Mouse (Mus musculus) G1E (cell line): Measurements from ENCODE around the gene Pigl.
"Not testable (repeated sequence)": the region's sequence is repeated elsewhere in the genome, so short reads cannot be mapped to it uniquely, and the experiment has no call there.

Source experiments
- CTCF ChIP-seq: IDR thresholded peaks from 2 replicates; pipeline ENCODE4 v1.5.1; 2012; ENCODE audit warnings: low read depth, low read length, inconsistent platforms, mixed read lengths
- GATA1 ChIP-seq: IDR thresholded peaks from 2 replicates; pipeline ENCODE4 v1.6.1; 2012; ENCODE audit warnings: borderline replicate concordance, low read length, inconsistent platforms, mixed read lengths
- POLR2AphosphoS5 ChIP-seq: IDR thresholded peaks from 2 replicates; pipeline ENCODE4 v1.6.1; 2012; ENCODE audit warnings: low read depth, low read length, inconsistent platforms; ENCODE audit not compliant: insufficient replicate concordance
- TAL1 ChIP-seq: conservative IDR thresholded peaks from 2 replicates; pipeline ENCODE4 v1.6.1; 2012; ENCODE audit warnings: low read depth, low read length, inconsistent platforms, mixed read lengths

DNA sequence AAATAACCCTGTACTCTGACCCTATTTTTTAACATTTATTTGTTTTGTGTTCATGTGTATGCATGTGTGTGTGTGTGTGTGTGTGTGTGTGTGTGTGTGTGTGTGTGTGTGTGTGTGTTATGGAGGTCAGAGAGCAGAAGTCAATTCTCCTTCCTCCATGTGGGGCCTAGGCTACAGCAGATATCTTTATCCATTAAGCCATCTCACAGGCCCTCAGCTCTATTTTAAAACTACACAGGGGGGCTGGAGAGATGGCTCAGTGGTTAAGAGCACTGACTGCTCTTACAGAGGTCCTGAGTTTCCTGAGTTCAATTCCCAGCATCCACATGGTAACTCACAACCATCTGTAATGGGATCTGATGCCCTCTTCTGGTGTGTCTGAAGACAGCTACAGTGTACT lies 9.0 kb downstream of the Pigl start:
- TF ChIP-seq CTCF, GATA1, TAL1, POLR2AphosphoS5: not testable (repeated sequence)
